Mouse (Mus musculus) urinary bladder, postnatal 10 days (tissue): ENCODE results near the gene Slc25a51.

Source experiments
- DNase-seq: peaks from one replicate; pipeline ENCODE4 v3.0.0; 2022; ENCODE audit warnings: low spot score

The Slc25a51 gene

GRCm38 (mm10) chr4:45408427-45409132 lies at the start of gene Slc25a51:
Slc25a51 (minus strand) TSS chr4:45408766.
- DNase-seq: peak; percentile 62

GRCm38 (mm10) chr4:45457543-45457942 lies 49.0 kb upstream of the Slc25a51 start:
- DNase-seq: no peak

- DNase-seq: no peak
Observed at GRCm38 (mm10) chr4:45455001-45455400, 46.4 kb upstream of the Slc25a51 start.

- no peak for DNase-seq
Observed at GRCm38 (mm10) chr4:45453271-45453851, 44.8 kb upstream of the Slc25a51 start.

GRCm38 (mm10) chr4:45452569-45453111 lies 44.1 kb upstream of the Slc25a51 start:
- no peak for DNase-seq

GRCm38 (mm10) chr4:45449012-45449411 lies 40.4 kb upstream of the Slc25a51 start:
- no peak for DNase-seq

GRCm38 (mm10) chr4:45448481-45448880 lies 39.9 kb upstream of the Slc25a51 start:
- no peak for DNase-seq

GRCm38 (mm10) chr4:45447196-45447595 lies 38.6 kb upstream of the Slc25a51 start:
- DNase-seq: no peak

- no peak for DNase-seq
Observed at GRCm38 (mm10) chr4:45445235-45445634, 36.7 kb upstream of the Slc25a51 start.

GRCm38 (mm10) chr4:45444813-45445212 lies 36.2 kb upstream of the Slc25a51 start:
- no peak for DNase-seq

- DNase-seq: no peak
Observed at GRCm38 (mm10) chr4:45443652-45444051, 35.1 kb upstream of the Slc25a51 start.

GRCm38 (mm10) chr4:45442237-45442636 lies 33.7 kb upstream of the Slc25a51 start:
- DNase-seq: no peak

GRCm38 (mm10) chr4:45441778-45442177 lies 33.2 kb upstream of the Slc25a51 start:
- no peak for DNase-seq

GRCm38 (mm10) chr4:45439281-45439680 lies 30.7 kb upstream of the Slc25a51 start:
- no peak for DNase-seq

GRCm38 (mm10) chr4:45437010-45437409 lies 28.4 kb upstream of the Slc25a51 start:
- DNase-seq: no peak

GRCm38 (mm10) chr4:45436383-45436913 lies 27.9 kb upstream of the Slc25a51 start:
- no peak for DNase-seq

GRCm38 (mm10) chr4:45435899-45436298 lies 27.3 kb upstream of the Slc25a51 start:
- DNase-seq: no peak

GRCm38 (mm10) chr4:45434681-45435080 lies 26.1 kb upstream of the Slc25a51 start:
- DNase-seq: no peak

- no peak for DNase-seq
Observed at GRCm38 (mm10) chr4:45434071-45434470, 25.5 kb upstream of the Slc25a51 start.

- no peak for DNase-seq
Observed at GRCm38 (mm10) chr4:45431806-45432205, 23.2 kb upstream of the Slc25a51 start.

- DNase-seq: no peak
Observed at GRCm38 (mm10) chr4:45431316-45431715, 22.8 kb upstream of the Slc25a51 start.

- no peak for DNase-seq
Observed at GRCm38 (mm10) chr4:45429451-45429850, 20.9 kb upstream of the Slc25a51 start.

GRCm38 (mm10) chr4:45426724-45427457 lies 18.3 kb upstream of the Slc25a51 start:
- DNase-seq: no peak
